Comparison of ENCODE assay signal across 29 mouse cellular contexts in the genomic region with DNA sequence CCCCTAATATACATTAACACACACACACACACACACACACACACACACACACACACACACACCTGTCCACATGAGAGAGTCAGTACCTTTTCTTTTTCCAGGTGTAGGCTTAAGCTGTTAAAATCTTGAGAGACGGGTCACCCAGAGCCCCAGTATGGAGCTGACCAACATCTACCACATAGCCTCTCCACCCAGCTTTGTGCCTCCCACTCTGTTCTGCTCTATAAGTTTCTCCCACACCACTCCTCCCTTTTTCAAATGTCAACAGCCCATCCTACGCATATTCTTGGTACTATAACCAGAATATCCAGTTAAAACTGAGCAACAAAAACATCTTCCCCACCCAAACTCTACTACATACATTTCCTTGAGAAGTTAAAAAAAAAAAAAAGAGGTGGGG. TPM values are rescaled to one million over a fixed set of nuclear protein-coding genes. Genes with fewer than 3 reads are reported as not detected.
A peak's percentile ranks its signal among the peaks of the same experiment; 100 is the strongest.
DNase-seq lines count a peak whose midpoint lies in the region; ATAC-seq and TF ChIP-seq lines count a peak whose summit lies in the region.
"Had no signal": no experiment of that assay in that cellular context is flagged by ENCODE, and none has a peak within 500 bp of the region (broad histone marks: within the 10 kb centered on the region; RNA-seq: fewer than 3 reads in every experiment).

No protein-coding gene starts in this region.

- no peaks in the 10 kb centered on the region for H3K36me3 ChIP-seq in kidney, embryonic 15.5 days
- H3K36me3 ChIP-seq in kidney, postnatal 0 days (ENCODE audit: insufficient read depth, low read length) = no peaks in the 10 kb centered on the region
- H3K36me3 ChIP-seq: embryonic facial prominence, embryonic 13.5 days; embryonic facial prominence, embryonic 15.5 days; forebrain, embryonic 10.5 days; forebrain, embryonic 12.5 days; G1E had no signal

- H3K27ac ChIP-seq in kidney, embryonic 15.5 days = no peak overlapping the region
- H3K27ac ChIP-seq in kidney, postnatal 0 days = no peak overlapping the region
- H3K27ac ChIP-seq: embryonic facial prominence, embryonic 13.5 days; embryonic facial prominence, embryonic 15.5 days; forebrain, embryonic 10.5 days; forebrain, embryonic 12.5 days had no signal

- H3K27me3 ChIP-seq in kidney, embryonic 15.5 days = no peaks in the 10 kb centered on the region
- no peaks in the 10 kb centered on the region for H3K27me3 ChIP-seq in kidney, postnatal 0 days (ENCODE audit: insufficient read depth, low read length)
- H3K27me3 ChIP-seq: CH12.LX; embryonic facial prominence, embryonic 13.5 days; embryonic facial prominence, embryonic 15.5 days; forebrain, embryonic 12.5 days; Patski had no signal

- peak; percentile 82 for ATAC-seq in frontal cortex, adult (ENCODE audit: low TSS enrichment)
- ATAC-seq in kidney, embryonic 15.5 days (replicated peaks; ENCODE audit: low FRiP score) = 0 out of 2 replicates have a peak, but pooled peaks have one; percentile 43
- no peak for ATAC-seq in kidney, postnatal 0 days (replicated peaks; ENCODE audit: low FRiP score, low read depth)
- ATAC-seq: activated CD4-positive, CD25-positive, alpha-beta regulatory T cell, adult 4 months; CD4-positive, CD25-positive, alpha-beta regulatory T cell, adult 4 months; forebrain, embryonic 14.5 days; Patski had no signal

- WGBS in kidney, embryonic 15.5 days = 36% methylated on average over 2 of the region's 2 CpGs
- WGBS in kidney, postnatal 0 days = 31% methylated on average over 2 of the region's 2 CpGs

- H3K9me3 ChIP-seq in kidney, embryonic 15.5 days (replicated peaks) = no peaks in the 10 kb centered on the region
- no peaks in the 10 kb centered on the region for H3K9me3 ChIP-seq in kidney, postnatal 0 days (replicated peaks; ENCODE audit: low read length)
- H3K9me3 ChIP-seq: embryonic facial prominence, embryonic 13.5 days; embryonic facial prominence, embryonic 15.5 days; forebrain, embryonic 10.5 days; forebrain, embryonic 12.5 days had no signal

- H3K4me1 ChIP-seq in kidney, embryonic 15.5 days = no peaks in the 10 kb centered on the region
- H3K4me1 ChIP-seq in kidney, postnatal 0 days (replicated peaks; ENCODE audit: insufficient read depth, low read length) = no peaks in the 10 kb centered on the region
- H3K4me1 ChIP-seq: embryonic facial prominence, embryonic 13.5 days; embryonic facial prominence, embryonic 15.5 days; forebrain, embryonic 10.5 days; forebrain, embryonic 12.5 days had no signal

- H3K4me3 ChIP-seq in kidney, embryonic 15.5 days (replicated peaks) = no peak overlapping the region
- no peak overlapping the region for H3K4me3 ChIP-seq in kidney, postnatal 0 days (replicated peaks; ENCODE audit: low read depth, low read length)
- H3K4me3 ChIP-seq: embryonic facial prominence, embryonic 13.5 days; embryonic facial prominence, embryonic 15.5 days; erythroblast, embryonic 14.5 days; forebrain, embryonic 10.5 days; forebrain, embryonic 12.5 days had no signal

- H3K4me2 ChIP-seq in kidney, embryonic 15.5 days = no peak overlapping the region
- no peak overlapping the region for H3K4me2 ChIP-seq in kidney, postnatal 0 days (ENCODE audit: low read length)
- H3K4me2 ChIP-seq: embryonic facial prominence, embryonic 13.5 days; embryonic facial prominence, embryonic 15.5 days; forebrain, embryonic 12.5 days had no signal

- TF ChIP-seq CTCF in kidney, postnatal 0 days (IDR thresholded peaks at IDR 0.05; ENCODE audit: low read depth) = no peak

- DNase-seq in frontal cortex, postnatal 25 days (ENCODE audit: low spot score in 2 of 2) = no peak
- DNase-seq in kidney, postnatal 10 days = no peak
- peak; percentile 34 for DNase-seq in kidney, postnatal 0 days (ENCODE audit: low spot score)
- DNase-seq in kidney, adult 8-10 months = no peak
- peak; percentile 37 for DNase-seq in brain, adult 2 months (ENCODE audit: low read depth, low spot score)
- DNase-seq: adrenal gland, adult 8-10 months; adrenal gland, postnatal 14 days; adrenal gland, postnatal 36 days; B cell, adult 2 months; cerebellum, adult 11 months; cerebellum, adult 18-20 months; cerebellum, adult 8-10 months; cerebellum, adult 9-11 months; cerebellum, postnatal 14 days; cerebellum, postnatal 36 days; embryo, embryonic 11 days had no signal

- no peak overlapping the region for H3K9ac ChIP-seq in kidney, embryonic 15.5 days
- H3K9ac ChIP-seq in kidney, postnatal 0 days (ENCODE audit: low read depth, low read length) = no peak overlapping the region
- H3K9ac ChIP-seq: embryonic facial prominence, embryonic 13.5 days; embryonic facial prominence, embryonic 15.5 days; forebrain, embryonic 12.5 days had no signal

RNA-seq across cellular contexts. Expression of gene Cntn3, which starts 49.9 kb away (rescaled TPM):
- polyA plus RNA-seq in kidney, embryonic 15.5 days (2015; fragmentation: Nextera tagmentation; extraction: Ambion mirVana) = 1.8 and 1.9 TPM in 2 replicates
- 1.3 and 1.4 TPM in 2 replicates for polyA plus RNA-seq in kidney, postnatal 0 days (2015; fragmentation: Nextera tagmentation; extraction: Ambion mirVana)
- polyA plus RNA-seq: activated CD4-positive, CD25-positive, alpha-beta regulatory T cell, adult 4 months; CD4-positive, CD25-positive, alpha-beta regulatory T cell, adult 4 months; G1E had no signal

Comparison
In these comparisons a context has a peak if more than half of its experiments do, and no peak if none do; other contexts are left out.
1. DNase-seq: peak in kidney, postnatal 0 days (single experiment) and brain, adult 2 months (single experiment); none in frontal cortex, postnatal 25 days (0 of 2), kidney, postnatal 10 days (single experiment) and kidney, adult 8-10 months (0 of 2).